Mouse (Mus musculus): ENCODE measurements around the gene Nyx.

DNA sequence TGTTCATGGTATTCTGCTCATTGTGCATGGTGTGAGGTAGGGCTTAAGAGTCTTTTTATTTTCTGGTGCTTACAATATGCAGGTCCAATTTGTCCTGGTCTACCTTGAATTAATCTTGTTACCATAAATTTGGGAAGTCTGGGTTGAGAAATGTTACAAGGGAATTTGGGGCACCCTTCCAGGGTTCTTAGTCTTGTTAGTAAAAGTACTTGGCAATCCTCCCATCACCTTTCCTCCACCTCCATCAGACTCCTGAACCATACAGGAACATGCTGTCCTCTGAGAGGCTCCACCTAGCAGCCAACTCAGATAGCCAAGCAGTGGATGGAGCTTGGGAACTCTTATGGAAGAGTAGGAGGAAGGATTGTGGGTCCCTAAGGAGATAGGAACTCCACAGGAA, 13.7 kb downstream of the Nyx start:
- TF ChIP-seq CTCF (IDR thresholded peaks at IDR 0.05; ENCODE audit: extremely low read depth, insufficient read depth, insufficient read length, insufficient replicate concordance) (no peak), POLR2A (IDR thresholded peaks at IDR 0.05; ENCODE audit: low read depth, low read length) (no peak)

Data from spleen, adult 2 months (tissue).